Mouse (Mus musculus) olfactory bulb, adult 2 months (tissue): Measurements from ENCODE around the gene Nosip.

Experiments
- CTCF ChIP-seq: fragments of 200-500 bp; IDR thresholded peaks from 2 replicates; pipeline ENCODE4 v1.5.1; 2012; ENCODE audit warnings: low read depth, mild to moderate bottlenecking, low read length, moderate library complexity; ENCODE audit not compliant: insufficient read depth
- POLR2A ChIP-seq: fragments of 200-500 bp; IDR thresholded peaks from 2 replicates; pipeline ENCODE4 v1.6.1; 2012; ENCODE audit warnings: mild to moderate bottlenecking, low read depth, low read length, moderate library complexity; ENCODE audit not compliant: insufficient read depth

- no peak for TF ChIP-seq CTCF
- no peak for TF ChIP-seq POLR2A
Observed at GRCm38 (mm10) chr7:45073949-45074348, 11.7 kb downstream of the Nosip start.
